Mouse (Mus musculus): ENCODE measurements around the gene Klhl5. TPM values are rescaled to one million over a fixed set of nuclear protein-coding genes. Genes with fewer than 3 reads are reported as not detected.

Gene Klhl5
- polyA plus RNA-seq, 1 experiment, result 9.9 TPM

- H3K79me2 ChIP-seq (ENCODE audit: control insufficient read depth, insufficient read depth), result no peaks in the 10 kb centered on the region
- H3K27me3 ChIP-seq (ENCODE audit: control insufficient read depth, insufficient read depth, insufficient read length), result no peaks in the 10 kb centered on the region
- H3ac ChIP-seq (ENCODE audit: control insufficient read depth, insufficient read length, low read depth), result no peak overlapping the region
- no peaks in the 10 kb centered on the region for H3K79me3 ChIP-seq (ENCODE audit: low read depth)
- TF ChIP-seq USF1 (IDR thresholded peaks at IDR 0.05; ENCODE audit: low read depth), result no peak
- no peak for TF ChIP-seq MYOG (IDR thresholded peaks at IDR 0.05; ENCODE audit: control insufficient read depth, extremely low read depth, insufficient read length)
- no peak for TF ChIP-seq MAX (IDR thresholded peaks at IDR 0.05)
- no peak for TF ChIP-seq CEBPB (IDR thresholded peaks at IDR 0.05; ENCODE audit: low read depth)
- TF ChIP-seq CTCF (IDR thresholded peaks at IDR 0.05; ENCODE audit: control insufficient read depth, insufficient read depth, insufficient read length), result no peak
- no peak for TF ChIP-seq FOSL1 (IDR thresholded peaks at IDR 0.05; ENCODE audit: insufficient read depth, low read length, poor library complexity, severe bottlenecking)
- no peak for TF ChIP-seq MYOD1 (IDR thresholded peaks at IDR 0.05; ENCODE audit: control insufficient read depth, insufficient read length, low read depth)
- no peak overlapping the region for H3K4me3 ChIP-seq (ENCODE audit: insufficient read depth, poor library complexity, severe bottlenecking)
- no peaks in the 10 kb centered on the region for H3K36me3 ChIP-seq (ENCODE audit: control insufficient read depth, insufficient read depth)
These were observed 39.2 kb upstream of the Klhl5 start for GRCm38 (mm10) chr5:65068166-65068565.

- TF ChIP-seq USF1 (IDR thresholded peaks at IDR 0.05; ENCODE audit: low read depth), result no peak
- no peak for TF ChIP-seq MYOG (IDR thresholded peaks at IDR 0.05; ENCODE audit: control insufficient read depth, extremely low read depth, insufficient read length)
- no peak for TF ChIP-seq CEBPB (IDR thresholded peaks at IDR 0.05; ENCODE audit: low read depth)
- TF ChIP-seq MYOD1 (IDR thresholded peaks at IDR 0.05; ENCODE audit: control insufficient read depth, insufficient read length, low read depth), result no peak
- TF ChIP-seq CTCF (IDR thresholded peaks at IDR 0.05; ENCODE audit: control insufficient read depth, insufficient read depth, insufficient read length), result no peak
- TF ChIP-seq MAX (IDR thresholded peaks at IDR 0.05), result no peak
- no peak for TF ChIP-seq FOSL1 (IDR thresholded peaks at IDR 0.05; ENCODE audit: insufficient read depth, low read length, poor library complexity, severe bottlenecking)
- Histone ChIP-seq H3K27me3 (ENCODE audit: control insufficient read depth, insufficient read depth, insufficient read length) (no peaks in the 10 kb centered on the region), H3K36me3 (ENCODE audit: control insufficient read depth, insufficient read depth) (no peaks in the 10 kb centered on the region), H3K79me3 (ENCODE audit: low read depth) (no peaks in the 10 kb centered on the region), H3ac (ENCODE audit: control insufficient read depth, insufficient read length, low read depth) (no peak overlapping the region), H3K4me3 (ENCODE audit: insufficient read depth, poor library complexity, severe bottlenecking) (no peak overlapping the region), H3K79me2 (ENCODE audit: control insufficient read depth, insufficient read depth) (no peaks in the 10 kb centered on the region)
These were observed 37.5 kb upstream of the Klhl5 start for GRCm38 (mm10) chr5:65069872-65070271.

- Histone ChIP-seq H3K79me3 (ENCODE audit: low read depth) (no peaks in the 10 kb centered on the region), H3ac (ENCODE audit: control insufficient read depth, insufficient read length, low read depth) (no peak overlapping the region), H3K36me3 (ENCODE audit: control insufficient read depth, insufficient read depth) (no peaks in the 10 kb centered on the region), H3K4me3 (ENCODE audit: insufficient read depth, poor library complexity, severe bottlenecking) (no peak overlapping the region), H3K27me3 (ENCODE audit: control insufficient read depth, insufficient read depth, insufficient read length) (no peaks in the 10 kb centered on the region), H3K79me2 (ENCODE audit: control insufficient read depth, insufficient read depth) (no peaks in the 10 kb centered on the region)
- TF ChIP-seq USF1 (IDR thresholded peaks at IDR 0.05; ENCODE audit: low read depth) (no peak), CTCF (IDR thresholded peaks at IDR 0.05; ENCODE audit: control insufficient read depth, insufficient read depth, insufficient read length) (no peak), MYOG (IDR thresholded peaks at IDR 0.05; ENCODE audit: control insufficient read depth, extremely low read depth, insufficient read length) (no peak)
These were observed 35.6 kb upstream of the Klhl5 start for GRCm38 (mm10) chr5:65071689-65072118.

DNA sequence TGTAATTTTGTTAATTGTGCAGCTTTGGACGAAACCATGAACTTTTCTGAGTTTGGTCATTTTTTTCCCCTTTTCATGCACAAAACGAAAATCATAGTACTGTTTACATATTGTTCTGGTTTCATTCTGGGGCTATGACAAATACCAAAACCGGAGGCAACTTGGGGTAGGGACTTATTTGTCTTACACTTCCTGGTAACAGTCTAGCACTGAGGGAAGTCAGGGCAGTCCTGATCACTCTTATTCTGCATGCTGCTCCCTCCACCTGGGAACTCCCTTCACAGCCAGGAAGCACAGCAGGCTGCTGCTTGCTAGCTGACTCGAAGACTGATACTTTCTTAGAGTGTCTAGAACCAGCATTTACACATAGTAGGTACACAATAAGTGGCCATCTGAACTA is 34.1 kb upstream of the Klhl5 start:
- Histone ChIP-seq H3K79me3 (ENCODE audit: low read depth) (no peaks in the 10 kb centered on the region), H3K27me3 (ENCODE audit: control insufficient read depth, insufficient read depth, insufficient read length) (no peaks in the 10 kb centered on the region), H3K79me2 (ENCODE audit: control insufficient read depth, insufficient read depth) (no peaks in the 10 kb centered on the region), H3ac (ENCODE audit: control insufficient read depth, insufficient read length, low read depth) (no peak overlapping the region), H3K36me3 (ENCODE audit: control insufficient read depth, insufficient read depth) (no peaks in the 10 kb centered on the region), H3K4me3 (ENCODE audit: insufficient read depth, poor library complexity, severe bottlenecking) (no peak overlapping the region)
- TF ChIP-seq USF1 (IDR thresholded peaks at IDR 0.05; ENCODE audit: low read depth) (no peak), FOSL1 (IDR thresholded peaks at IDR 0.05; ENCODE audit: insufficient read depth, low read length, poor library complexity, severe bottlenecking) (no peak), CTCF (IDR thresholded peaks at IDR 0.05; ENCODE audit: control insufficient read depth, insufficient read depth, insufficient read length) (no peak), MYOG (IDR thresholded peaks at IDR 0.05; ENCODE audit: control insufficient read depth, extremely low read depth, insufficient read length) (no peak), CEBPB (IDR thresholded peaks at IDR 0.05; ENCODE audit: low read depth) (no peak)

DNA sequence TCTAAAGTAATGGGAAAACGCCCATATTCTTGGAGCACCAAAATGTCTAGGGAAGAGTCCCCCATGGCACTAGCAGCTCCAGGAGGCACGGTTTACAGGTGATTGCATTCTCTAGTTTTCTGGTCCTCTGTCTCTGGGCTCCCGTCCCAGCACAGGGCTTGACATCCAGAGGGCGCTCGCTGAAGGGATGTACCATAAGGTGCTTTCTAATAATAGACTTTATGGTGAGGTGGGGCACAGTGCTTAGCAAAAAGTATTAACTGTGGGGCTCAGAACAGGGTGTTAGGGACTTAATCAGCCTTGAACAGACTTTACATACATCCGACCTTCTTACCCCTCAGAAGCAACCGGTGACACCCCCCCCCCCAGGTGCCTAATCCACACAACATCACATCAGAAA is 32.6 kb upstream of the Klhl5 start:
- no peak overlapping the region for H3K4me3 ChIP-seq (ENCODE audit: insufficient read depth, poor library complexity, severe bottlenecking)
- no peaks in the 10 kb centered on the region for H3K27me3 ChIP-seq (ENCODE audit: control insufficient read depth, insufficient read depth, insufficient read length)
- TF ChIP-seq FOSL1 (IDR thresholded peaks at IDR 0.05; ENCODE audit: insufficient read depth, low read length, poor library complexity, severe bottlenecking) (no peak), MAX (IDR thresholded peaks at IDR 0.05) (no peak), CTCF (IDR thresholded peaks at IDR 0.05; ENCODE audit: control insufficient read depth, insufficient read depth, insufficient read length) (peak; percentile 10), CEBPB (IDR thresholded peaks at IDR 0.05; ENCODE audit: low read depth) (no peak), MYOD1 (IDR thresholded peaks at IDR 0.05; ENCODE audit: control insufficient read depth, insufficient read length, low read depth) (no peak), MYOG (IDR thresholded peaks at IDR 0.05; ENCODE audit: control insufficient read depth, extremely low read depth, insufficient read length) (no peak)
- no peaks in the 10 kb centered on the region for H3K79me2 ChIP-seq (ENCODE audit: control insufficient read depth, insufficient read depth)
- H3K36me3 ChIP-seq (ENCODE audit: control insufficient read depth, insufficient read depth), result no peaks in the 10 kb centered on the region
- H3ac ChIP-seq (ENCODE audit: control insufficient read depth, insufficient read length, low read depth), result no peak overlapping the region
- H3K79me3 ChIP-seq (ENCODE audit: low read depth), result no peaks in the 10 kb centered on the region

GRCm38 (mm10) chr5:65076087-65076486 is 31.3 kb upstream of the Klhl5 start:
- no peaks in the 10 kb centered on the region for H3K79me2 ChIP-seq (ENCODE audit: control insufficient read depth, insufficient read depth)
- no peaks in the 10 kb centered on the region for H3K79me3 ChIP-seq (ENCODE audit: low read depth)
- no peak overlapping the region for H3K4me3 ChIP-seq (ENCODE audit: insufficient read depth, poor library complexity, severe bottlenecking)
- no peaks in the 10 kb centered on the region for H3K36me3 ChIP-seq (ENCODE audit: control insufficient read depth, insufficient read depth)
- no peak overlapping the region for H3ac ChIP-seq (ENCODE audit: control insufficient read depth, insufficient read length, low read depth)
- TF ChIP-seq MYOG (IDR thresholded peaks at IDR 0.05; ENCODE audit: control insufficient read depth, extremely low read depth, insufficient read length) (no peak), MAX (IDR thresholded peaks at IDR 0.05) (no peak)
- no peaks in the 10 kb centered on the region for H3K27me3 ChIP-seq (ENCODE audit: control insufficient read depth, insufficient read depth, insufficient read length)

All from C2C12 (cell line).